ENCODE assay signal across 13 mouse cellular contexts in genomic region chr1:55738746-55739365, GRCm38 (mm10).
DNase-seq lines count a peak whose midpoint lies in the region; ATAC-seq lines count a peak whose summit lies in the region.
"Had no signal": no experiment of that assay in that cellular context is flagged by ENCODE, and none has a peak within 500 bp of the region (broad histone marks: within the 10 kb centered on the region; RNA-seq: fewer than 3 reads in every experiment).

No protein-coding gene starts in this region.

- ATAC-seq in neutrophil, adult 5-6 weeks (ENCODE audit: extremely low read depth, insufficient number of reproducible peaks, low FRiP score, poor library complexity, severe bottlenecking) = peak; percentile 83
- no peak for ATAC-seq in megakaryocyte progenitor cell, adult 5-6 weeks (replicated peaks; ENCODE audit: poor library complexity)
- ATAC-seq: hindbrain, postnatal 0 days; midbrain, embryonic 16.5 days had no signal

- DNase-seq in adrenal gland, postnatal 14 days = peak; percentile 15
- DNase-seq in adrenal gland, postnatal 4 days (ENCODE audit: low spot score in 2 of 2) = no peak
- DNase-seq in testis, postnatal 14 days (ENCODE audit: low spot score) = peak; percentile 6
- DNase-seq in testis, postnatal 10 days (ENCODE audit: low spot score) = no peak
- DNase-seq in liver = no peak
- no peak for DNase-seq in cerebellum, postnatal 4 days (ENCODE audit: low spot score in 2 of 2)
- DNase-seq: gastrocnemius, postnatal 10 days; heart, postnatal 10 days; lung, postnatal 10 days had no signal

Comparison
In these comparisons a context has a peak if more than half of its experiments do, and no peak if none do; other contexts are left out.
1. DNase-seq: peak in adrenal gland, postnatal 14 days (single experiment) and testis, postnatal 14 days (single experiment); none in adrenal gland, postnatal 4 days (0 of 2), testis, postnatal 10 days (single experiment), liver (single experiment) and cerebellum, postnatal 4 days (0 of 2).